Mouse (Mus musculus): ENCODE measurements around the gene Olfr803.

DNA sequence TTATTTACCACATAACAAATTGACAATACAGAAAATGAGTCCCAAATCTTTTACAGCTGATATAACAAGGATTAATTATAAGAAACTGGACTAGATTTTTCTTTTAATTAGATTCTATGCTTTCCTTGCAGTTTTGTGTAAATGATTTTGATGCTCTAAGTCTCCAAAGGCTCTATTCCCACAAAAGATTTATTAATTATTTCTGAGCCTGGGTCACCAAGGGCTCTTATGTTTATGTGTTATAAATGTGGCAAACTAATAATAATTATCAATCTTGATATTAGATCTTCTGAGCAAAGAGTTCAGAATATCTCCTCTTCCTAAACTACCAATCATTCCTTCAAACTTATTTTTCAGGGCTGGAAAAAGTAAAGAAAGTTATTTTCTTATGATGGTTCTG, 36.7 kb downstream of the Olfr803 start, which contains the start of gene Olfr800:
- TF ChIP-seq CTCF (IDR thresholded peaks at IDR 0.05; ENCODE audit: borderline replicate concordance, extremely low read depth, insufficient read depth, insufficient read length) (no peak), POLR2A (IDR thresholded peaks at IDR 0.05; ENCODE audit: borderline replicate concordance, extremely low read depth, insufficient read depth, insufficient read length, poor library complexity, severe bottlenecking) (no peak)

Data from brain, embryonic 14.5 days (tissue).